Mouse (Mus musculus) heart, adult 8-10 months (tissue): Measurements from ENCODE around the gene Usp34. TPM values are rescaled to one million over a fixed set of nuclear protein-coding genes. Genes with fewer than 3 reads are reported as not detected.
"Not testable (repeated sequence)": the region's sequence is repeated elsewhere in the genome, so short reads cannot be mapped to it uniquely, and the experiment has no call there.

Experiments used
- DNase-seq: peaks from one replicate; pipeline ENCODE4 v3.0.0; 2022; ENCODE audit warnings: low spot score
- total RNA-seq, 4 experiments: library from RNA; stranded (reverse); gene quantifications; 2 replicates each; pipeline ENCODE4 v1.2.4; 2022

The Usp34 gene
- 10 to 100 TPM; 34.8 to 41.3 (median 38.2) TPM for total RNA-seq

DNA sequence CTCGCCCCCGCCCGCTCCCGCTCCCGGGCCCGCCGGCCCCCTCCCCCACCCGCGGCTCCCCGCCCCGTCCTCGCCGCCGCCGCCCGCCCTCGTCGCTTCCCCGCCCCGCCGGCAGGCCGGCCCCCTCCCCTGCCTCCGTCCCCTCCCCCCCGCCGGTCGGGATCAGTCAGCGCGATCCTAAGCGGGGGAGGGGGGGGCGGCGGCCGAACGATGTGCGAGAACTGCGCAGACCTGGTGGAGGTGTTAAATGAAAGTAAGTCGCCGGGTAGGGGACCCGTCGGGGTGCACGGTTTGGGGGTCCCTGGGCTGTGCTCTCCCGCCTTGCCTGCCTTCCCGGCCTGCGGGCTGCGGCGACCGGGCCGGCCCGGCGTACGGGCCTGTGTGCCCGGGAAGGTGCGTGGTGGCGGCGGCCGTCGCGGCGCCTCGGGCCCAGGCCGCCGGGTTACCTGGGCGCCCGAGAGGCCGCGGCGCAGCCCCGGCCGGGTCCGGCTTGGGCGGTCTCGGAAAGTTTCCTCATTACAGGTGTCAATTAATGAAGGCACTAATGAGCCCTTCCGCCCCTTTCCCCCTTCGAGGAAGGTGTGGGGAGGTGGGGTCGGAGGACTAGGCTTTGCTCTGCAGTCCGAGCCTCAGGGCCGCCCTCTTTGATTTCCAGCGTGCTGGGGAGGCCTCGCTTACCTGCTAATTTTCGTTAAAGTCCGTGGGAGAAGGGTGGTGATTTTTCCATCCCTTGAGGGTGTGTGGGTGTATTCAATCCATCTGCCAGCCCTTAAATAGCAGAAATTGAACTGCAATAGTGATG lies at the start of gene Usp34:
Gene Usp34, plus strand, starts transcription at position 132 of the 802 bp plus-strand sequence.
- peak; percentile 30 for DNase-seq

GRCm38 (mm10) chr11:23259073-23259472 lies 47.6 kb upstream of the Usp34 start:
- no peak for DNase-seq

DNA sequence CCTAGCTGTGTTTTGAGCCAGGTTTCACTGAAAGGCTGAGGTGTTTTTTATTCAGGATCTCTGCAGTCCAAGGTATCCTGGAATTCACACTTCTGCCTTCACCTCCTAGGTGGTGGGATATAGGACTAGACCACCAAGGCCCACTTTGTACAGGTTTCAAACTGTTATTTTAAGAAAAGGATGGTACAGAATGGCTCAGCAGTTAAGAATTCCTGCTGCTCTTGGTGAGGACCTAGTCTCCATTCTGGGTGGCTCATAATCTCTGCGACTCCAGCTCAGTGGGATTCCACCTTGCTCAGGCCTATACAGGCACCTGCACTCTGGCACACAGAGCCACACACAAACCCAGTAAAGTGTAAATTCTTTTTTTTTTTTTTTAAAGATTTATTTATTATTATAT lies 47.2 kb upstream of the Usp34 start:
- DNase-seq: no peak

DNA sequence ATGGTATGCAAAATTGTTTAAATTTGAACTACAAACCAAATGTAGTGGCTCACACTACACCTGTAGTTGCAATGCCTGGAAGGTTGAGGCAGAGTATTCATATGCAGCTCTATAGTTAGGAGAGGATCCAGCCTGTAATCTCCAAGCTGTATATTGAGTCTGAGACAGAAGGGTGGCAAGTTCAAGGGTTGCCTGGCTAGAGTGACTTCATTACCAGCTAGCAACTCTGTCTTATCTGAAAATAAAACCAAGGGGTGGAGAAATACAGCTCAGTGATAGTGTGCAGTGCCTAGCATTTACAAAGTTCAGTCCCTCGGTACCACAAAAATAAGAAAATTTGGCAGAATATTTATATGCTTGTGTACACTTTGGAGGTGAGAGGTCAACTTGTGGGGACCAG lies 46.5 kb upstream of the Usp34 start:
- DNase-seq: no peak

GRCm38 (mm10) chr11:23261490-23261889 lies 45.2 kb upstream of the Usp34 start:
- DNase-seq: no peak

- no peak for DNase-seq
These were observed 41.7 kb upstream of the Usp34 start for GRCm38 (mm10) chr11:23264949-23265348.

DNA sequence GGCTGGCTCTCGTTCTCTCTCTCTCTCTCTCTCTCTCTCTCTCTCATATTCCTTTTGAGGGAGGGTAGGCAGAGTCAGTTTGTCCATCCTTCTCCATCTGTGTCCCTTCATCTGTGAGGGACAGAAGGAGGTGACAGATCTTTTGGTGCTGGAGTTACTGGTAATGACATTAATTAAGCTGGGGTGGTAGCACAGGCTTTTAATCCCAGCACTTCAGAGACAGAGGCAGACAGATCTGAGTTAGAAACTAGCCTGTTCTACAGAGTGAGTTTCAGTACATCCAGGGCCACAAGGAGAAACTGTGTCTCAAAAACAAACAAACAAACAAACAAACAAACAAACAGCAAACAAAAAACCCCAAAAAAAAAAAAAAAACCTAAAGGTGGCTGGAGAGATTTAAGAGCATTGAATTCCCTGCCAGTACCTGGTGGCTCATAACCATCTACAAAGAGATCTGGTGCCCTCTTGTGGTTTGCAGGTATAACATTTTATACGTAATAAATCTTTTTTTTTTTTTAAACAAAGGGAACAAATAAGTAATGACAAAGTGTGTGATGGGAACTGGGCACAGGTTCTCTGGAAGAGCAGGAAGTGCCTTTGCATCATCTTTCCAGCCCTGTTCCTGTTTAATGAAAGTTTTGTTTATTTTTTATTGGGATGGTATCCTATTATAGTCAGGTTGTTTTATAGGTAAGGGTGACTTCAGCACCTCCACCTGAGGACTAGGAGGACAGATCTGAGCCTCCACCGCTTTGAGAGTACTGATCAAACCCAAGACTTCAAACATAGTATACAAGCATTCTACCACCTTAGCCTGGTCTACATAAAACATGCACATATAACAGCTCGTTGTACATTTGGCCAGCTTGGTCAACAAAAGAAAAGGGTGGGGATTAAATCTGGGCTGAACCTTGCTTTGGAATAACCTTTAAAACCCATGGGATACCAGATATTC lies 34.6 kb upstream of the Usp34 start:
- DNase-seq: peak; percentile 39

DNA sequence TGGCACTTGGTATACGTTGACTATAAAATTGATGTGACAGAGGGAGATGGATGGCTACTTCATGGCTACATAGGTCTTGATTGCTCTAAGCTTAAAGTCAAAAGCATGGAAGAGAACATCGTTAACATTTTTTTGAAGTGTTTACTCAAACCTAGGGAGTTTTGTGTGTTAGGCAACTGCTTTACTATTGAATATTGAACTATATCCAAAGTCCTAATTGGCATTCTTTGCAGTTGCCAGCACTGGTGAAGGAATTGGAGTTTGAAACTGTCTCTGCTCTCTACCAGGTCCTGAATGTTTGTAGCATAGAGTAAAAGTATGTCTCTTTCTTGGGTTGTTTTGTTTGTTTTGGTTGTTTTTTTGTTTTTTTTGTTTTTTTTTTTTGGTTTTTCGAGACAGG lies 30.9 kb upstream of the Usp34 start:
- no peak for DNase-seq

DNA sequence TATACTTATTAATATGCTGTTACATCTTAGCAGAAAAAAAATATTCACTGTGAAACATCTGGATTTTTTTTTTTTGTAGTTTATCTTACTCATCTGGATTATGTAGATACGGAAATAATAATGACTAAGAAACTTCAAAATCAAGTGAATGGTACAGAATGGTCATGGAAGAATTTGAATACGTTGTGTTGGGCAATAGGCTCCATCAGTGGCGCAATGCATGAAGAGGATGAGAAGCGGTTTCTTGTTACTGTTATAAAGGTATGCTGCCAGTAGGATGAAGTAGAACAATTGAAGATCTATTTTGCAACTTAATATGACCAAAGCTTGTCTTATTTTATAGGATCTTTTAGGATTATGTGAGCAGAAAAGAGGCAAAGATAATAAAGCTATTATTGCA lies 22.2 kb upstream of the Usp34 start:
- no peak for DNase-seq

DNA sequence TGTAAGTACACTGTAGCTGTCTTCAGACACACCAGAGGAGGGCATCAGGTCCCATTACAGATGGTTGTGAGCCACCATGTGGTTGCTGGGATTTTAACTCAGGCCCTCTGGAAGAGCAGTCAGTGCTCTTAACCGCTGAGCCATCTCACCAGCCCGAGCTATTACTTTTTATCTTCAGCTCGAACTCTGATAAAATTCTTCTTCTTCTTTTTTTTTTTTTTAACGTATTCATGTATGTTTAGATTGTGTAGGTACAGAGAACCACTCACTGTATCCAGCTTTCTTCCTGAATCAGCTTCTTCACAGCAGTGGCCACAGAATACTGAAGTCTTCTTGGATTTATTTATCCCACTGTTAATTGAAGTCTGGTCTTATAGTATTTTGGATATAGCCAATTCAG lies 17.8 kb upstream of the Usp34 start:
- not testable (repeated sequence) for DNase-seq

DNA sequence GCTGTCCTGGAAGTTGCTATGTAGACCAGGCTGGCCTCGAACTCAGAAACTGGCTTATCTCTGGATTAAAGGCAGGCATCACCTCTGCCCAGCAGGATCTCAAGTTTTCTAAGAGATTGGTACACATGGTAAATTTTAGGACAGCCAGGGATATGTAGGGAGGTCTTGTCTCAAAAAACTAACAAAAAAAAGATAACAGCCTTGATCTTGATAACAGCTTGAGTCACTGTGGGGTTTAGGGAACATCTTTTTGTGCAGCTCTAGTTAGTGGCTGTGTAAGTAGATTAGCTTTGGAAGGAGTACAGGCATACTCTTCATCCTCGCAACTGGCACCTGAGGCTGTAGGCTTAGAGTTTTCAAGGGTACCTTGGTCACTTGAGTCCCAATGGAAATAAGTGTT lies 9.3 kb upstream of the Usp34 start:
- no peak for DNase-seq

DNA sequence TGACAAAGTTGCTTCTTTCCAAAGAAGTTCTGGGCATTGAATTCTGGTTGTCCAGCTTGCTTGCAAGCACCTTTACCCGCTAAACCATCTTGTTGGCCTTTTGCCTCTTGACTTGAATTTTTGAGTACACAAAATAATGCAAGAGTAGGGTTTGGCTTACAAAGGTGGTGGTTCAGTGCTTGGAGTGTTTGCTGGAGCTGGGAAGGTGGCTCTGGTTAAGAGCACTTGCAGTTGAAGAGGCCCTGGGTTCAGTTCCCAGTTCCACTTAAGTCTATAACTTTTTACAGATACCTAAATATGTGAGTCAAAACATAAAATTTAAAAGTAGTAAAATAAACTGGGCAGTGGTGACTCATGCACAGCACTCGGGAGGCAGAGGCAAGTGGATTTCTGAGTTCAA lies 8.4 kb upstream of the Usp34 start:
- DNase-seq: no peak

DNA sequence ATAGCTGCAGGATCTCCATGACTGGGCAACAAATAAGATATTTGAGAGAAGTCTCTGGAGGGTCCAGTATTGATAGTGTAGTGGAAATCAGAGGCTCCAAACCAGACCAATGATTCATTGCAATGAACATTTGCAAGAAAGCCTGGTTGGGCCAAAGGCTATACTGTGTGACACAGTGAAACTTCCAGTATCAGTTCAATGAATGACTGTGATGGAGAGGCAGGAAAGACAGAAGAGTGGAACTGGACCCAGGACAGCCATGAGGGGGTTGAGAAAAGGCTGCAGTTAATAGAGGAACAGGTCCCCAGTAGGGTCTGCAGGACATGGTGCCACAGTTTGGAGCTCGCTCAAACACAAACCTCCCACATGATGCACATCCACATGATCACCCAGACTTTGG lies 6.8 kb upstream of the Usp34 start:
- DNase-seq: no peak

- no peak for DNase-seq
These were observed 3.6 kb upstream of the Usp34 start for GRCm38 (mm10) chr11:23303126-23303525.

DNA sequence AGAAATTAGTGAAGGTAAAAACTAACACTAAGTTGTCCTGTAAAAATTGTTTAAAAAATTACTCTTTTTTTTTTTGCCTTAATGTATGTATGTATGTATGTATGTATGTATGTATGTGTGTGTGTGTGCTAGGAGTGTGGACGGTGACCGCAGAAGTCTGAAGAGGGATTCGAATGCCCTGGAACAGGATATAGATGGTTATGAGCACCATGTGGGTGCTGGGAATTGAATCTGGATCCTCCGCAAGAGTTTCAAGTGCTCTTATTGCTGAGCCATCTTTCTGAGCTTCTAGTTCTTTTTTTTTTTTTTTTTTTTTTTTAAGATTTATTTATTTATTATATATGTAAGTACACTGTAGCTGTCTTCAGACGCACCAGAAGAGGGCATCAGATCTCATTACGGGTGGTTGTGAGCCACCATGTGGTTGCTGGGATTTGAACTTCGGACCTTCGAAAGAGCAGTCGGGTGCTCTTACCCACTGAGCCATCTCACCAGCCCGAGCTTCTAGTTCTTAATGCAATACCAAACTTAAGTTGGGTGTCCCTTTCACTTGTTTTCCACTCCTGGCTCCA lies 1.5 kb upstream of the Usp34 start:
- not testable (repeated sequence) for DNase-seq

DNA sequence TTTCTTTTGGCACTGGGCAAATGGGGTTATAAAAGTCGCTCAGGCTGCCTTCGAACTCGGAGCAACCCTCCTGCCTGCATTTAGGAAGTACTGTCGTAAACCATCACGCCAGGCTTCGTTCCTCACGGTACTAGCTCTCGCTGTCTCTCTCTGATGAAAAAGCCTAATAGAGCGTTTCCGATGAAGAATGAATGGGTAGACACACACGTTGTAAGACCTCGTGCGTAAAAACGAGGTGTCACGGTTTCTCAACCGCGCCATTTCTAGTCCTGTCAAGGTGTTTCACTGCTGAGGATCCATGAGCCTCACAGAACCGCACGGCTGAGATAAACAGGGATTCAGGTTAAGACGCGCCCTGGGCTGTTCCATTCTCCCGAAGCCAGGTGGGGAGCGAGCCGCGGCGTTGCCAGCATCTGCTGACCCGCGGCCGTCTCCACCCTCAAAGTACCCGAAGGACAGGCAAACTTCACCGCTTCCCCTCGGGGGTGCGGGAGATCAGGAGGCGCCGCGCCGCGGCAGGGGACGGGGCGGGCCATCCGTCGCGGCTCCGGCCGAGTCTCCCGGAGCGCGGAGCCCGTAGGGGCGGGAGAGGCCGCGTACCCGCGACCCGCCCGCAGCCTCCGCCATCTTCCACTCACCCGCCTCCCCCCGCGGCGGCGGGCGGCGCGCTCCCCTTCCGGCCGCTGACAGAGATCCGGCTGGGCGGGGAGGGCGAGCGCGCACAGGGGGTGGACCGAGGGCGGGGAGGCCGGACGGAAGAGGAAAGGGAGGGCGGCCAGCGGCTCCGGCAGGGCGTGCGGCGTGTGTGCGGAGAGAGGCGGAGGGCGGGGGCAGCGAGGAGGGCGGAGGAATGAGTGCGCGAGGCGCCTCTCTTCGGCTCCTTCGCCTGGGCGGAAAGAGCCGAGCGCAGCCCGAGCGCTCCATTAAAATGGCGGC lies 754 bp upstream of the Usp34 start:
- DNase-seq: peak; percentile 93

DNA sequence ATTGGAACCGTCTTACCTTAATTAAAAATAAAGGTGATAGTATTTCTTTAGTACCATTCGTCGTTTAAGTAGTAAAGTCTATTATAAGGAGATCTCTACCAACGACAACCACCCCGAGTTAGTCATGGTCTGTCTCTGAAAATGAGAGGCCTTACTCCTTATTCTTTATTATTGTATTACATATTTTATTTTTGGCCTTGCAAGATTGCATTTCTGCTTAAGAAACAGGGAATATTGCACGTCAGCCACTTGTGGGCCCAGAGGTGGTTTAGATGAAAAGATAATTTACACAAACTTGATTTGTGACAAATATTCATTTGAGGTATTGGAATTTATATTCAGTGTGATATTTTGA lies 848 bp downstream of the Usp34 start:
- DNase-seq: no peak

- DNase-seq: no peak
These were observed 6.8 kb downstream of the Usp34 start for GRCm38 (mm10) chr11:23313496-23313895.

DNA sequence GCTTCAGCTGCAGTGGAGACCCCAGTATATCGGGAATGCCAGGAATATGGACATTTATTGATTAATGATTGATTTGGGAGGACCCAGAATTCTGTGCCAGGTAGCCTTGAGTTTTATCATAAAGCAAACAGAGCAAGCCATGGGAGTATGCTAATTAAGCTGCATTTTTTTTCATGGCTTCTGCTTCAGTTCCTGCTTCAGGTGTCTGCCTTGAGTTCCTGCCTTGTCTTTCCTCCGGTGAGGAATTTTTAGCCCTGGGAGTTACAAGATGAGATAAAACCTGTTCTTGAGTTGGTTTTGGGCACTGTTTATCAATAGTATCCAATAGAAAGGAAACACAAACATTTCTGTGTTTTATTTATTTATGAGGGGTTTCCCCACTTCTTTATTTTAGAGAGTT lies 22.7 kb downstream of the Usp34 start:
- DNase-seq: no peak

GRCm38 (mm10) chr11:23332136-23332535 lies 25.4 kb downstream of the Usp34 start:
- DNase-seq: no peak

- no peak for DNase-seq
These were observed 28.5 kb downstream of the Usp34 start for GRCm38 (mm10) chr11:23335160-23335559.
